Mouse (Mus musculus): ENCODE measurements around the gene Ubr4.
"Not testable (repeated sequence)": the region's sequence is repeated elsewhere in the genome, so short reads cannot be mapped to it uniquely, and the experiment has no call there.

The Ubr4 gene

GRCm38 (mm10) chr4:139360761-139361548 is 8.5 kb downstream of the Ubr4 start:
- DNase-seq: no peak

DNA sequence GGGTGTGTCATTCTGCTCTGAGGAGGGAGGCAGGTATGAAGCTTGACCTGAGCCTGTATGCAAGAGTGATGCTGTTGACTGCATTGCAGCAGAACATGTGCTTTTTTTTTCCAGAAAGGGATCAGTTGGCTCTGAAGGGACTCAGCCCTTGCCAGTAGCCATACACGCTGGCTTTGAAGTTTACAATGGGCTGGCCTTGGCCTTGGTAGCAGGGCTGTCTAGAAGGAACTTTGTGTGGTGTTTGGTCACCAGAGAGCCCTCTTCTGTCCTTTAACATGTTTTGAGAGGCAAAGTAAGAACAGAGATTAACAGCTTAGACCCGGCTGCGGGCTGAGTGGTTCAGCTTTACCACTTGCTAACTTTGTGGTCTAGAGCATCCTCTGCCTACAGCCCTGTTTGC is 14.9 kb downstream of the Ubr4 start:
- no peak for DNase-seq

- no peak for DNase-seq
Observed at GRCm38 (mm10) chr4:139368038-139368437, 15.6 kb downstream of the Ubr4 start.

DNA sequence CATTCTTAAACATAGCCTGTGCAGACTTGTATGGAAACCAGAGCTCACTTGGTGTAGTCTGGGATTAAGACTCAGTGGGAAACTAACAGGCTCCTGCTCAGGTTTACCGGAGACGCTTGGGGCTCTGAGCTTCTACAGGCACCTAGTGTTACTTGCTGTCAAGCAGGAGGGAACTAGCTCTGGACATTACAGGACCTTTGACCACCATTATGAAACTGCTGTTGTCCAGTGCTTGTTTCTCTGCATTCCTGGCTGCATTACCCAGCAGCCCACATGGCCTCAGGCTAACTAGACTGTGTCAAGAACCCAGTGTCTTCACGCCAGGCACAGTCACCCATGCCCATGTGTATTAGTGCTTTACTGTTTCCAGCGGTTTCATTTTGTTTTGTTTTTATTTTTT is 20.7 kb downstream of the Ubr4 start:
- no peak for DNase-seq

DNA sequence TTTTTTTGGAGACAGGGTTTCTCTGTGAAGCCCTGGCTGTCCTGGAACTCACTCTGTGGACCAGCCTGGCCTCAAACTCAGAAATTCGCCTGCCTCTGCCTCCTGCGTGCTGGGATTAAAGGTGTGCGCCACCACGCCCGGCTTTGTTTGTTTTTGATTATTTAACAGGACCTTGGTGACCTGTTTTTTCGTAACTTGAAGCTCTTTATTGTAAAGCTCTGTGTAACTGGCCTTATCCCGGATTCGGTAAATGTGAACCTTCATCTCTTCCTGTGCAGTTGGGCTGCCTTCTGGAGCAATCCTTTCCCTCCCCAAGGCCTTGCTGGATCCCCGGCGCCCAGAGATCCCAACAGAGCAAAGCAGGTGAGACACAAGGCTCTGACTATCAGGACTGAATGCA is 21.1 kb downstream of the Ubr4 start:
- no peak for DNase-seq

DNA sequence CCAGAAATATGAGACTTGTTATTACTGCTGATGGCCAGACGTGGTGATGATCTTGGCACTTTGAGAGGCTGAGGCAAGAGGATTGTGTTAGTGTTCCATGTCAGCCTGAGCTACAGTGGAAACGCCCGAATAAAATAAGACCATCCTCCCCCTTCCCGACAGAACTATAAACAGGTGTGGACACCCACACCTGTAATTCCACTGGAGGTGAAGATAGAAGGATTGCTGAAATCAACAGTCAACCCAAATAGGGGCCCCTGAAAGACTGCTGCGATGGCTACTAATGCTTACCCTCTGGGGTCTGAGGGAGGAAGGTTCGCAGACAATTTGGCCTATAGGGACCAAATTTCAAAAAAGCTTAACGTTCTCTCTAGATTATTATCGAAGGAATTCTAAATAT is 27.3 kb downstream of the Ubr4 start:
- DNase-seq: no peak

- DNase-seq: peak; percentile 99
Observed at GRCm38 (mm10) chr4:139380207-139380748, 27.9 kb downstream of the Ubr4 start.

DNA sequence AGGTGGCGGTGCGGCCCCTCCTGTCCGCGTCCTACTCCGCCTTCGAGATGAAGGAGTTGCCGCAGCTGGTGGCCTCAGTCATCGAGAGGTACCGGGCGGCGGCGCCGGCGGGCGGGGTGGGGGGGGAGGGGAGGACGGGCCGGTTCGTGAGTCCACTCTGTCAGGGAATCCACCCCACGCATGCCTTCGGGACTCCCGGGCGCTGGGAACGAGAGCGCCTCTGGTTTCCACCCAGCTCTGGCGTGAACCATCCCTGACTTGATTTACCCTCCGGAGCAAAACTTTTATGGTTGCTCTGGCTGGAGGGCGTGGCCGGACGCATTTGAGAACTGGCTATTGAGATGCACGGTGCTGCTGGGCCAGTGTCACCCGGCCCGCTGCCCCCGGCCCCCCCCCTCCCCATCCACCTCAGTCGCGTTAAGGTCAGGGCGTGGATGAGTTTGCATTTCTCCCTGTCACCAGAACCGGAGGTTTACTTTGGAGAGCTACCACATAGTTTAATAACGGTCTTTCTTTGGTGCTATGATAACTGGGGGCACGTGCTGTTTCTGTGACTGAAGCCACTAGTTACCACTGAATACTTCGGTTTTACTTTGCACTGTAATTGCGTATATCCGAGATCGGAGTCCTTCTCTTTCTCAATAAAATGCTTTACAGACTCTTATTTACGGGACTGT is 28.5 kb downstream of the Ubr4 start:
- no peak for DNase-seq

- DNase-seq: no peak
Observed at GRCm38 (mm10) chr4:139381452-139381845, 29.0 kb downstream of the Ubr4 start.

DNA sequence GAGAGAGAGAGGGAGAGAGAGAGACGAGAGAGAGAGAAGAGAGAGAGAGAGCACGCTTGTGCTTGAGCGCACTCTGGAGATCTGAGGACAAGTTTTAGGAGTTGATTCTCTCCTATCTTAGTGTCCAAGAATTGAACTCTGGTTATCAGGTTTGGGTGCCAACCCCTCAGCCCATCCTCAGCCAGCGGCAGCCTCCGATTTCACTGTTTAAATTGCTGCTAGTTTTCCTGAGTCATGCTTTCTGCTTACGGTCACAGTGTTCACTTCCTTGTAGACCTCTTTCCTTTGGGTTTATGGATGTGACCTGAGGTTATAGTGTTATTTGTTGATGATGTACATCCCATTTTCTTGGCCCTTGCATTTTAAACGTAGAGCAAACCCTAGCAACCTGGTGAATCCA is 29.8 kb downstream of the Ubr4 start:
- DNase-seq: no peak

GRCm38 (mm10) chr4:139385841-139386240 is 33.4 kb downstream of the Ubr4 start:
- not testable (repeated sequence) for DNase-seq

GRCm38 (mm10) chr4:139386869-139387319 is 34.5 kb downstream of the Ubr4 start:
- DNase-seq: peak; percentile 90

DNA sequence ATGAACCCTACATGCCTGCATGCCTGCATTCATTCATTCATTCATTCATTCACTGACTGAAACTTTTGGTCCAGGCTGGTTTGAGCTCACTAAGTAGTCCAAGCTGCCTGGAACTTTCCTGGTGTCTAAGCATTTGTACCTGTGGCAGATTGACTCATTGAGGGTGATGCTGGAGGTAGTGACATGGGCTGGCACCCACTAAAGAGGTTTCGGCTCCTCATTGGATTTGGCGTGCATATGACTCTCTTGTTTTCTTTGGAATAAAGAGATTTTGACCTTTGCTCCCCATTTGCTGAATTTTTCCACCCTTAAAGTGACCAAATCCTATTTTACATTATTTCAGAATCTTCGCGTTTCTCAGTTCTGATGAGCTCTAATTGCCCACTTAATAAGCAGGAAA is 37.1 kb downstream of the Ubr4 start:
- DNase-seq: no peak

DNA sequence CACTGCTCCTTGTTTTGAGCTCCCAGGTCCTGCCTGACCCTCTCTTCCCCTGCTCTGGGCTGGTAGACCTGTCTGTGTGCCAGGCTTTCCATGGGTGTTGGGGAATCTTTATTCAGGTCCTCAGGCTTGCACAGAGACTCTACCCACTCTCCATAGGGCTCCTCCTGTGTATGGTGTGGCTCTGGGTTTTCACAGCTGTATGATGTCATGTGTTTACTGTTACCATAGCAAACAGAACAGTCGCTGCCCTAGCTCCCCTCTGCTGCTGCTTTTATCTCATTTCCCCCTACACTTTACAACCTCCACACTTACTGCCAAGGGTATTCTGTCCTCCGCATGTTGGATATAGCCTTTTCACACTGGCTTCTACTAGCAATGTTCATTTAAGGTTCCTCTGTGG is 43.0 kb downstream of the Ubr4 start:
- peak; percentile 14 for DNase-seq

DNA sequence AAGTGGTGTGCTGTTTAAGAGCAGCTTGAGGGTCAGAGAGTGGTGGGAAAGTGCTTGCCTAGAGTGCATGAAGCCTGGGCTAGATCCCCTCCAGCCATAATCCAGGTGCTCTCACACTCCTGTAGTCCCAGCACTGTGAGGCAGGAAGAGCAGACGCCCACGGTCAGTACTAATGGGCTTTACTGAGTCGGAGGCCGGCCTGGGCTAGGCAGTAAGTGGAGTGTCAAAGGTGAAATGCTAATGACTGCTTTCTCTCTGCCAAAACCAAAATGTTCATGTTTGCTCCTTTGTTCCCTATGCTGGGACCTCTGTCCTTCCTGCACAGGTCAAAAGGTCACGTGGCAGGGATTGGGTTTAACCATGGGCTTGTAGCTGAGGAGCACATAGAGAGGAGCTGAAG is 48.1 kb downstream of the Ubr4 start:
- no peak for DNase-seq

DNA sequence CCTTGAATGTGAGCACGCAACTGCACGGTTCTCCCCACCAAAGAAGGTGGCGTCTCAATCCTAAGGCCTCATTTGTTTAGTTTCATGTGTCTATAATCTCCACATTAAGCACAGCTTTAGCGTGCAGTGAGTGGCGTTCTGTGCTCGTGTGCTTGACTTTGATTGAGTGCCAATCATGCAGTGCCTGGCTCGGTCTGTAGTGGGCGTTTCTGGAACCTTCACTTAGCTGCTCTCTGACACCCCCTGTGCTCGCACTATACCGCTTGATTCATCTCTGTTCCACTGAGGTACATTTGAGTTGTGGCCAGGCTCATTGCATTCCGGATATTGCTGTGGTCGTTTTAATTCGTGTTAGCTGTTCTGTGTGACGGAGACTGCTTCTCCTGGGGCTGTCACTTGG is 50.8 kb downstream of the Ubr4 start:
- DNase-seq: no peak

DNA sequence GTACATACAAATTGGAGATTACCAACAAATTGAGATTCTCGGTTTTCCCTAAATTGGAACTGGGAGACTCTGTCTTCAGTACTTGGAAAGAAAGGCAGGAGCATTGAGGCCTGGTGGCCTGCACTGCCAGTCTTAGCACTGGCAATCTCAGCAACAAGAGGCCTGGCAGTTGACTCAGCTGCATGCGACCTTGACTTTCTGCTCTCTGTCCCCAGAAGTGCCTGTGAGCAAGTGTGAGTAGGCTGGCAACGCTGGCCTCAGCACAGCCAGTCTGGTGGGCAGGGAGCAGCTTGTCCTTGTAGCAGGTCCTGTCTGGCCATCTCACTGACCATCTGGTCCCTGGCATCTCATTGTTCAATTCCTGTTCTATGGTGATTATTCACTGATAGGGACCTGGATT is 58.9 kb downstream of the Ubr4 start:
- no peak for DNase-seq

DNA sequence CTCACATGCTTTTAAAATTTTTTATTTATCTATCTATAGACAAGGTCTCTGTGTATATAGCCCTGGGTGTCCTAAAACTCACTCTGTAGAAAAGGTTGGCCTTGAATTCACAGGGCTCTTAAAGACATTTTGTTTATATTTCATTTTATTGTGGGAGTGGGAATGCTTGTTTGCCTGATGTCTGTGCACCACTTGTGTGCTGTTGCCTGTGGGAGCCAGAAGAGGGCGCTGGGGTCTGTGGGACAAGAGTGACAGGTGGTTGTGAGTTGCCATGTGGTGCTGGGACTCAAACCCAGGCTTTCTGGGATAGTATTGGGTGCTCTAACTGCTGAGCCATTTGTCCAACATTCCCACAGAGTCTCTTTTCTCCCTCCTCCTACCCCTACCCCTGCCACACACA is 65.5 kb downstream of the Ubr4 start:
- no peak for DNase-seq

GRCm38 (mm10) chr4:139421621-139422020 is 69.2 kb downstream of the Ubr4 start:
- no peak for DNase-seq

DNA sequence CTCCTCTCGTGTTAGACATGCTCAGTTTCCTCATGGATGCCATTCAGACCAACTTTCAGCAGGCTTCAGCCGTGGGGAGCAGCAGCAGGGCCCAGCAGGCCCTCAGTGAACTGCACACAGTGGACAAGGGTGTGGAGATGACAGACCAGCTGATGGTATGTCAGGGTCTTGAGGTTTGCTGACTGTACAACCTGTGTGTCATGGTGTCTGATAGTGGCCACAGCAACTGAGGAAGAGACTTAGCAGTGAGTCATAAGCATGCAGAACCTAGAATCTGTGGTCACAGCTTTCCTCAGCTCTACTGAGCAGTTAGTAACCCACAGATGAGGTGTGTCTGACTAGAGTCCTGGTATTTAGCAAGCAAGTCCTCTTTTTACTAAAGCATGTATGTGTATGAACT is 70.0 kb downstream of the Ubr4 start:
- no peak for DNase-seq

DNA sequence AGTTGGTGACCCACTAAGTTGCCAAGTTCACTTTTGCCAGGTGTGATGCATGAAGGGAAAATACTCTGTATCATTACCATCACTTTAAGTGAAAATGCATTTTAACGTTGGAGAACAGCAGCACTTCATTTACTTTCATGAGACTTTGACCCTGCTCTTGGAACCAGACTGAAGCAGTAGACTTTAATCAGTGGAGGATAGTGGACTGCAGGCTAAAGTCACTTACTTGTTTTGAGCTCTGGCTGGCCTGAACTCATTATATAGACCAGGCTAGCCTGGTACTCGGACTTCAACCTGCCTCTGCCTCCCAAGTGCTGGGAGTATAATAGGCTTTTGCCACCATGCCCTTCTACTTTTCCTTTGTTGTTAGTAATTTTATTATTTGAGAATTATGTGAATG is 70.9 kb downstream of the Ubr4 start:
- DNase-seq: no peak

DNA sequence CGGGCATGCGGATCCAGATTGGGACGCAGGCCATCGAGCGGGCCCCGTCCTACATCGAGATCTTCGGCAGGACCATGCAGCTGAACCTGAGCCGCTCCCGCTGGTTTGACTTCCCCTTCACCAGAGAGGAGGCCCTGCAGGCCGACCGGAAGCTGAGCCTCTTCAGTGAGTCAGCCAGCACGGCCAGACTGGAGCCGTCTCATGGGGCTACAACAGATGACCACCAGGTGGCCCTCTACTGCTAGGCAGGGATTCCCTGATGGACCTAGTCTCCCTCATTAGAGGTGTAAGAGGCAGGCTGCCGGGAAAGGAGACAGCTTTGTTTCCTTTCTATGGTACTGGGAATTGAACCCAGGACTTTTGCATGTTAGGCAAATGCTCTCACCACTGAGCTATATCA is 77.8 kb downstream of the Ubr4 start:
- peak; percentile 94 for DNase-seq

- peak; percentile 52 for DNase-seq
Observed at GRCm38 (mm10) chr4:139430891-139431290, 78.5 kb downstream of the Ubr4 start.
